Mouse (Mus musculus) bone marrow, adult 2 months (tissue): ENCODE data around the gene Atn1. TPM values are rescaled to one million over a fixed set of nuclear protein-coding genes. Genes with fewer than 3 reads are reported as not detected.
A peak's percentile ranks its signal among the peaks of the same experiment; 100 is the strongest.
"Not testable (repeated sequence)": the region's sequence is repeated elsewhere in the genome, so short reads cannot be mapped to it uniquely, and the experiment has no call there.

Experiments used
- H3K27ac ChIP-seq: fragments of 200-500 bp; 2 replicates; pipeline ENCODE4 v1.5.1; 2012; ENCODE audit warnings: low read depth, mild to moderate bottlenecking, control low read depth, inconsistent platforms, low read length; ENCODE audit not compliant: control insufficient read depth, poor library complexity, insufficient read depth
- H3K4me1 ChIP-seq: fragments of 200-500 bp; 2 replicates; pipeline ENCODE4 v1.6.1; 2011; ENCODE audit warnings: low read length; ENCODE audit not compliant: control insufficient read depth, insufficient read depth
- H3K4me3 ChIP-seq: fragments of 200-500 bp; replicated peaks from 2 replicates; pipeline ENCODE3; 2011; ENCODE audit warnings: mild to moderate bottlenecking, low read depth, low read length, control low read depth; ENCODE audit not compliant: control insufficient read depth
- CTCF ChIP-seq: fragments of 200-500 bp; IDR thresholded peaks from 2 replicates; pipeline ENCODE4 v1.5.1; 2011; ENCODE audit warnings: low read length, control low read depth; ENCODE audit not compliant: control insufficient read depth, insufficient read depth
- POLR2A ChIP-seq: fragments of 200-500 bp; IDR thresholded peaks from 2 replicates; pipeline ENCODE4 v1.6.1; 2011; ENCODE audit warnings: low read depth, mild to moderate bottlenecking, control low read depth, low read length, borderline replicate concordance; ENCODE audit not compliant: control insufficient read depth
- WGBS: fragments of 180-500 bp; shearing (Covaris S2); methylation state at CpG from one replicate; pipeline ENCODE4 v1.1.7; 2018; 5-methylcytosine and 5-hydroxymethylcytosine counted together
- polyA plus RNA-seq: library from polyadenylated mRNA; stranded (reverse); fragments of >200 nt; gene quantifications from 2 replicates; pipeline ENCODE4 v1.2.4, GENCODE M21; 2011; ENCODE audit warnings: low replicate concordance; ENCODE audit not compliant: missing spikeins, insufficient read depth, insufficient read length

Gene Atn1
- 11.3 and 19.1 TPM in 2 replicates for polyA plus RNA-seq

- Histone ChIP-seq H3K4me1 (no peaks in the 10 kb centered on the region), H3K4me3 (peak within 1 kb of the TSS; percentile 79), H3K27ac (peak within 1 kb of the TSS; percentile 77)
- TF ChIP-seq POLR2A (no peak), CTCF (no peak)
- WGBS = 1% methylated on average over 99 of the region's 100 CpGs
These were observed at the start of gene Atn1, which contains the start of gene Gm45234 for GRCm38 (mm10) chr6:124755831-124756595. Gene Atn1, minus strand, starts transcription at chr6:124756524. Gene Gm45234, minus strand, starts transcription at chr6:124756021.

- Histone ChIP-seq H3K27ac (peak overlapping the region; percentile 52), H3K4me3 (peak overlapping the region; percentile 70), H3K4me1 (peaks cover 9% of the 10 kb centered on the region)
- TF ChIP-seq CTCF = peak; percentile 29; the same call in 1 of the 2 replicates
- peak; percentile 42; the same call in 1 of the 2 replicates for TF ChIP-seq POLR2A
- WGBS = 4% methylated on average over 34 of the region's 34 CpGs
These were observed 49.3 kb upstream of the Atn1 start for GRCm38 (mm10) chr6:124805341-124806321.

- no peak overlapping the region for H3K4me3 ChIP-seq
- TF ChIP-seq CTCF (no peak), POLR2A (no peak)
- 57% methylated on average over 3 of the region's 3 CpGs for WGBS
These were observed 48.0 kb upstream of the Atn1 start for GRCm38 (mm10) chr6:124804341-124804740.

GRCm38 (mm10) chr6:124803691-124804090, 47.4 kb upstream of the Atn1 start:
- H3K4me1 ChIP-seq, H3K27ac ChIP-seq, H3K4me3 ChIP-seq: not testable (repeated sequence)
- 95% methylated on average over 4 of the region's 4 CpGs for WGBS

More at GRCm38 (mm10) chr6:124804341-124804740, 48.0 kb upstream of the Atn1 start:
- Histone ChIP-seq H3K27ac (no peak overlapping the region), H3K4me1 (peaks cover 5% of the 10 kb centered on the region)

- TF ChIP-seq CTCF (no peak), POLR2A (no peak)
- Histone ChIP-seq H3K4me3 (no peak overlapping the region), H3K27ac (no peak overlapping the region), H3K4me1 (peaks cover 2% of the 10 kb centered on the region)
- WGBS = 81% methylated on average over 3 of the region's 3 CpGs
These were observed 46.7 kb upstream of the Atn1 start for GRCm38 (mm10) chr6:124803061-124803460.

GRCm38 (mm10) chr6:124802400-124802799, 46.1 kb upstream of the Atn1 start:
- H3K4me1 ChIP-seq, H3K27ac ChIP-seq, H3K4me3 ChIP-seq: not testable (repeated sequence)
- WGBS = 23% methylated on average over 6 of the region's 9 CpGs

- TF ChIP-seq CTCF = no peak
- no peak for TF ChIP-seq POLR2A
- no peaks in the 10 kb centered on the region for H3K4me1 ChIP-seq
- H3K4me3 ChIP-seq = no peak overlapping the region
- WGBS = 76% methylated on average over 2 of the region's 2 CpGs
- no peak overlapping the region for H3K27ac ChIP-seq
These were observed 39.9 kb upstream of the Atn1 start for GRCm38 (mm10) chr6:124796200-124796599.

- H3K4me1 ChIP-seq = no peaks in the 10 kb centered on the region
- 89% methylated on average over 4 of the region's 4 CpGs for WGBS
- H3K27ac ChIP-seq = no peak overlapping the region
- H3K4me3 ChIP-seq = no peak overlapping the region
- TF ChIP-seq CTCF = no peak
- no peak for TF ChIP-seq POLR2A
These were observed 39.5 kb upstream of the Atn1 start for GRCm38 (mm10) chr6:124795781-124796180.
